Mouse (Mus musculus): Measurements from ENCODE around the gene Chrm2.

Chrm2 gene

GRCm38 (mm10) chr6:36387612-36388400 is at the start of gene Chrm2:
Gene Chrm2, plus strand, starts transcription at chr6:36388084.
- DNase-seq (ENCODE audit: low spot score), result no peak

- no peak for DNase-seq (ENCODE audit: low spot score)
Observed at GRCm38 (mm10) chr6:36373983-36374382, 13.9 kb upstream of the Chrm2 start.

GRCm38 (mm10) chr6:36377936-36378335 is 9.9 kb upstream of the Chrm2 start:
- DNase-seq (ENCODE audit: low spot score), result no peak

GRCm38 (mm10) chr6:36384102-36384501 is 3.8 kb upstream of the Chrm2 start:
- DNase-seq (ENCODE audit: low spot score), result no peak

- no peak for DNase-seq (ENCODE audit: low spot score)
Observed at GRCm38 (mm10) chr6:36388401-36389259, 746 bp downstream of the Chrm2 start.

- no peak for DNase-seq (ENCODE audit: low spot score)
Observed at GRCm38 (mm10) chr6:36389260-36389965, 1.5 kb downstream of the Chrm2 start.

- DNase-seq (ENCODE audit: low spot score), result no peak
Observed at GRCm38 (mm10) chr6:36393705-36394104, 5.8 kb downstream of the Chrm2 start.

- no peak for DNase-seq (ENCODE audit: low spot score)
Observed at GRCm38 (mm10) chr6:36405139-36405538, 17.3 kb downstream of the Chrm2 start.

GRCm38 (mm10) chr6:36409016-36409415 is 21.1 kb downstream of the Chrm2 start:
- no peak for DNase-seq (ENCODE audit: low spot score)

- DNase-seq (ENCODE audit: low spot score), result no peak
Observed at GRCm38 (mm10) chr6:36410057-36410456, 22.2 kb downstream of the Chrm2 start.

GRCm38 (mm10) chr6:36419716-36420115 is 31.8 kb downstream of the Chrm2 start:
- no peak for DNase-seq (ENCODE audit: low spot score)

GRCm38 (mm10) chr6:36437964-36438363 is 50.1 kb downstream of the Chrm2 start:
- no peak for DNase-seq (ENCODE audit: low spot score)

- no peak for DNase-seq (ENCODE audit: low spot score)
Observed at GRCm38 (mm10) chr6:36439218-36439617, 51.3 kb downstream of the Chrm2 start.

- DNase-seq (ENCODE audit: low spot score), result no peak
Observed at GRCm38 (mm10) chr6:36451480-36451879, 63.6 kb downstream of the Chrm2 start.

GRCm38 (mm10) chr6:36455071-36455470 is 67.2 kb downstream of the Chrm2 start:
- DNase-seq (ENCODE audit: low spot score), result no peak

GRCm38 (mm10) chr6:36457015-36457414 is 69.1 kb downstream of the Chrm2 start:
- DNase-seq (ENCODE audit: low spot score), result no peak

- peak; percentile 5 for DNase-seq (ENCODE audit: low spot score)
Observed at GRCm38 (mm10) chr6:36464008-36464407, 76.1 kb downstream of the Chrm2 start.

GRCm38 (mm10) chr6:36484132-36484665 is 96.3 kb downstream of the Chrm2 start:
- no peak for DNase-seq (ENCODE audit: low spot score)

- DNase-seq (ENCODE audit: low spot score), result no peak
Observed at GRCm38 (mm10) chr6:36507008-36507663, 119.3 kb downstream of the Chrm2 start.

GRCm38 (mm10) chr6:36507946-36508345 is 120.1 kb downstream of the Chrm2 start:
- DNase-seq (ENCODE audit: low spot score), result no peak

- no peak for DNase-seq (ENCODE audit: low spot score)
Observed at GRCm38 (mm10) chr6:36508469-36508868, 120.6 kb downstream of the Chrm2 start.

- no peak for DNase-seq (ENCODE audit: low spot score)
Observed at GRCm38 (mm10) chr6:36516508-36516907, 128.6 kb downstream of the Chrm2 start.

Measured in layer of hippocampus, adult 9-10 months (tissue).